Mouse (Mus musculus) midbrain, embryonic 14.5 days (tissue): ENCODE data around the gene Tbc1d4. TPM values are rescaled to one million over a fixed set of nuclear protein-coding genes. Genes with fewer than 3 reads are reported as not detected.

Experiments
- ATAC-seq: fragments of 200-750 bp; cut with Nextera tagmentation; 2 replicates; pipeline ENCODE4 v1.8.0; 2017; ENCODE audit warnings: moderate number of reproducible peaks, moderate library complexity; ENCODE audit not compliant: low FRiP score, low TSS enrichment
- DNase-seq: peaks from one replicate; pipeline ENCODE4 v3.0.0-alpha.2; 2015
- H3K27ac ChIP-seq: fragments of 300-500 bp; sonication (generic); replicated peaks from 2 replicates; pipeline ENCODE4 v1.5.1; 2014; ENCODE audit warnings: mild to moderate bottlenecking, low read depth, low read length, moderate library complexity
- H3K27me3 ChIP-seq: fragments of 300-500 bp; sonication (generic); 2 replicates; pipeline ENCODE4 v1.6.1; 2014; ENCODE audit warnings: low read length, control low read depth, mixed read lengths; ENCODE audit not compliant: control insufficient read depth, insufficient read depth
- H3K36me3 ChIP-seq: fragments of 300-500 bp; sonication (generic); 2 replicates; pipeline ENCODE4 v1.6.1; 2014; ENCODE audit warnings: low read length, control low read depth; ENCODE audit not compliant: control insufficient read depth, insufficient read depth
- H3K4me1 ChIP-seq: fragments of 300-500 bp; sonication (generic); 2 replicates; pipeline ENCODE4 v1.6.1; 2014; ENCODE audit warnings: mild to moderate bottlenecking, antibody characterized with exemption, low read length, control low read depth; ENCODE audit not compliant: control insufficient read depth, insufficient read depth
- H3K4me2 ChIP-seq: fragments of 300-500 bp; sonication (generic); 2 replicates; pipeline ENCODE4 v1.6.1; 2014; ENCODE audit warnings: mild to moderate bottlenecking, low read length, moderate library complexity
- H3K4me3 ChIP-seq: fragments of 300-500 bp; sonication (generic); replicated peaks from 2 replicates; pipeline ENCODE4 v1.5.1; 2014; ENCODE audit warnings: low read depth, low read length
- H3K9ac ChIP-seq: fragments of 300-500 bp; sonication (generic); replicated peaks from 2 replicates; pipeline ENCODE4 v1.6.1; 2014; ENCODE audit warnings: mild to moderate bottlenecking, low read length, moderate library complexity
- H3K9me3 ChIP-seq: fragments of 300-500 bp; sonication (generic); 2 replicates; pipeline ENCODE4 v1.6.1; 2016; ENCODE audit warnings: low read length, control low read depth, mixed read lengths; ENCODE audit not compliant: control insufficient read depth
- WGBS: fragments of 180-500 bp; shearing (Covaris S2); extraction: QIAGEN DNeasy Blood & Tissue Kit; methylation state at CpG from one replicate; pipeline ENCODE4 v1.1.7; 2014; 5-methylcytosine and 5-hydroxymethylcytosine counted together
- polyA plus RNA-seq: library from polyadenylated mRNA; unstranded; fragments of >200 nt; fragmentation: Nextera tagmentation; extraction: Ambion mirVana; gene quantifications from 2 replicates; pipeline ENCODE4 v1.2.1, GENCODE M21; 2014

The Tbc1d4 gene
- polyA plus RNA-seq, 1 experiment from 2014 or later = 8.9 TPM

- ATAC-seq = no peak
- DNase-seq = no peak
Measured at GRCm38 (mm10) chr14:101417679-101418078, 191.3 kb downstream of the Tbc1d4 start.

More at GRCm38 (mm10) chr14:101417679-101418078, 191.3 kb downstream of the Tbc1d4 start:
- no peak overlapping the region for H3K4me2 ChIP-seq
- 0 out of 2 replicates have a peak, but pooled peaks cover 4% of the 10 kb centered on the region for H3K9me3 ChIP-seq
- no peaks in the 10 kb centered on the region for H3K27me3 ChIP-seq
- WGBS = 86% methylated on average over 2 of the region's 2 CpGs
- H3K9ac ChIP-seq = no peak overlapping the region
- no peak overlapping the region for H3K4me3 ChIP-seq
- no peaks in the 10 kb centered on the region for H3K4me1 ChIP-seq
- no peaks in the 10 kb centered on the region for H3K36me3 ChIP-seq
- H3K27ac ChIP-seq = no peak overlapping the region

Other genes with a start within 250 kb of the Tbc1d4 start
- 95.8 and 97.2 TPM in 2 replicates for gene Commd6, start 31.5 kb upstream of the Tbc1d4 start, polyA plus RNA-seq
- 294 and 335 TPM in 2 replicates for gene Uchl3, start 44.8 kb upstream of the Tbc1d4 start, polyA plus RNA-seq
- gene Gm9922, start 120.6 kb upstream of the Tbc1d4 start, polyA plus RNA-seq = not detected in 2 replicates
- 1.2 and 1.7 TPM in 2 replicates for gene Lmo7, start 120.8 kb upstream of the Tbc1d4 start, polyA plus RNA-seq